Mouse (Mus musculus) embryonic stem cell, embryonic (primary cell): ENCODE measurements at regions not wholly inside any gene's neighbourhood (a gene's known extent, or its start where the extent isn't known, plus 50 kb on each side); places are given as distances from the start of the nearest gene placed in this dataset.
"Not testable (repeated sequence)": the region's sequence is repeated elsewhere in the genome, so short reads cannot be mapped to it uniquely, and the experiment has no call there.

Experiments used
- CTCF ChIA-PET, 4 experiments: fragments of 300-600 bp in 2 of 4; fragments of 350-600 bp in 2 of 4; sonication (Branson Sonifier 250); formaldehyde crosslinking; loops; one replicate each; lab custom pipeline; 2022; ENCODE audit warnings: inconsistent platforms in 2 of 4; lab: Charles Lee
- POLR2A ChIA-PET, 4 experiments: fragments of 300-600 bp in 2 of 4; fragments of 350-600 bp in 2 of 4; sonication (Branson Sonifier 250); formaldehyde crosslinking; loops; one replicate each; lab custom pipeline; 2022; ENCODE audit warnings: antibody characterized with exemption in 4 of 4, inconsistent platforms in 1 of 4; lab: Charles Lee

GRCm38 (mm10) chr10:36884198-36884597 lies 90.1 kb upstream of the Hdac2 start:
- POLR2A ChIA-PET: no interaction called here
- CTCF ChIA-PET: no interaction called here

GRCm38 (mm10) chr10:36897900-36898600 lies 76.3 kb upstream of the Hdac2 start:
- POLR2A ChIA-PET: interaction anchor here in 1 of 4 experiments (1.3 kb wide), 1 partner anchor 26 kb away, joined by 3 read pairs; no protein-coding TSS in a partner anchor

GRCm38 (mm10) chr10:36908861-36909260 lies 65.5 kb upstream of the Hdac2 start:
- CTCF ChIA-PET: no interaction called here
- POLR2A ChIA-PET: no interaction called here

More at GRCm38 (mm10) chr10:36897900-36898600, 76.3 kb upstream of the Hdac2 start:
- CTCF ChIA-PET: no interaction called here

DNA sequence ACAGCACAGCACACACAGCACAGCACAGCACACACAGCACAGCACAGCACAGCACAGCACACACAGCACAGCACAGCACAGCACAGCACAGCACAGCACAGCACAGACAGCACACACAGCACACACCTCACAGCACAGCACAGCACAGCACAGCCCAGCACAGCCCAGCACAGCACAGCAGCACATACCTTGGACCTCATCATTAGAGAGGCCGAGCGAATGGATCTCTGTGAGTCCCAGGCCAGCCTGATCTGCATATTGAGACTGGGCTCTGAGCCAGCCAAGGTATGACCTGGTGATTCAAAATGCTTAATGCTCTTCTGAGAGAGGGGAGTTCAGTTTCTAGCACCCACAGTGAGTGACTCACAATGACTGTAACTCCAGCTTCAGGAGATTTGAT lies 56.3 kb upstream of the Hdac2 start:
- CTCF ChIA-PET, POLR2A ChIA-PET: not testable (repeated sequence)

GRCm38 (mm10) chr10:36923756-36924155 lies 50.6 kb upstream of the Hdac2 start:
- ChIA-PET CTCF (no interaction called here), POLR2A (interaction anchor here (0.7 to 4.2 kb wide), 6 partner anchors 12 to 120 kb away, joined by 3 to 31 read pairs (median 4); no protein-coding TSS in a partner anchor)

- POLR2A ChIA-PET: interaction anchor here (0.7 to 4.2 kb wide), 6 partner anchors 12 to 30 kb away, joined by 3 to 31 read pairs (median 4); no protein-coding TSS in a partner anchor
- CTCF ChIA-PET: no interaction called here
Observed at GRCm38 (mm10) chr10:36924161-36924560, 50.2 kb upstream of the Hdac2 start.
